In the genomic region with DNA sequence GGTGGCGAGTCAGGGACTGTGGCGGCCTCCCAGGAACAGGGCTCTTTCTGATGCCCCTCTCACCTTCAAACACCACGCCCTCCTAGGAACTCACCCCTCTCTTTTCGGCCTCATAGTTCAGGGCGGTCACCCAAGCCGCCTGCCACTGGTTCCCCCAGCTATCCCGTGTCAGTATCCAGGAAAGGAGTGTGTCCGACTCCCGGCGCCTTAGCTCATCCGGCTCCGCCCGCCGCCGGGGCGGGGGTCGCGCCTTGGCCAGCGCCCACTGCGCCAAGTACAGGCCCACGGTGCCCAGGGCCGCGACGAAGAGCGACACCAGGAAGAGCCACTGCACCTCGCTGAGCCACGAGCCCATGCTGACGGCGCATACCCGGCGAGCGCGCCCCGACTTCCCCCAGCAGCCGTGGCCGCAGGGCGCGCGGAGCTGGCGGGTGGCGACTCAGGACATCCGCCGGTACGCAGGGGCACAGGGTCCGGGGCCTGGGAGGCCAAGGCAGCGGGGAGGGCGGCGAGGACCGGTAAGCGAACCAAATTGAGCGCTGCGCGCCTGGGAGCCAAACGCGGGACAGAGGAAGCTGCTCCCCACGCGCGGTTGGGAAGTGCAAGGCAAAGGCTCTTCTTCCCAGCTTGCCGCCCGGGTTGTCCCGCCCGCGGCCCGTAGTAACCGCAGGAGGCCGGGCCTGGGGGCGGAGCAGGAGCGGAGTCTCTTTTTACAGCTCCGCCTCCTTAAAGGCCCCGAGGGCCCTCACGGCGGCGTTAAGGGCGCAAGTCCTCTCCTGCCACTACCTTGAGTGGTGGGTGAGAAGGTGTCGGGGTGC, we compare ENCODE assay signal across 8 mouse cellular contexts. TPM values are rescaled to one million over a fixed set of nuclear protein-coding genes. Genes with fewer than 3 reads are reported as not detected.
A peak's percentile ranks its signal among the peaks of the same experiment; 100 is the strongest.
DNase-seq lines count a peak whose midpoint lies in the region; ATAC-seq and TF ChIP-seq lines count a peak whose summit lies in the region.

No protein-coding gene starts in this region.

- under 1% methylated on average over 75 of the region's 75 CpGs for WGBS in lung, embryonic 15.5 days
- WGBS in olfactory bulb, adult 2 months: under 1% methylated on average over 75 of the region's 75 CpGs

- ATAC-seq in hematopoietic stem cell, adult 5-6 weeks (replicated peaks in 1 of 2; ENCODE audit: insufficient read depth in 1 of 2, low FRiP score in 2 of 2, low TSS enrichment in 1 of 2, low read depth in 1 of 2, poor library complexity in 2 of 2, severe bottlenecking in 2 of 2): peak; percentile 85 to 86
- peak; percentile 95 for ATAC-seq in lung, embryonic 15.5 days (ENCODE audit: borderline replicate concordance, extremely low read depth, low FRiP score, low TSS enrichment)

- peak overlapping the region; percentile 88 for H3K27ac ChIP-seq in lung, embryonic 15.5 days
- H3K27ac ChIP-seq in olfactory bulb, adult 2 months (ENCODE audit: insufficient read depth, low read depth, low read length): no peak overlapping the region

- no peak for TF ChIP-seq CTCF in olfactory bulb, adult 2 months (IDR thresholded peaks at IDR 0.05; ENCODE audit: insufficient read depth, low read depth, low read length)

- H3K27me3 ChIP-seq in lung, embryonic 15.5 days: no peaks in the 10 kb centered on the region

- no peaks in the 10 kb centered on the region for H3K36me3 ChIP-seq in lung, embryonic 15.5 days

- H3K4me1 ChIP-seq in lung, embryonic 15.5 days: peaks cover 19% of the 10 kb centered on the region
- H3K4me1 ChIP-seq in olfactory bulb, adult 2 months (ENCODE audit: control insufficient read depth, insufficient read depth, low read length): no peaks in the 10 kb centered on the region

- H3K9me3 ChIP-seq in lung, embryonic 15.5 days: no peaks in the 10 kb centered on the region

- DNase-seq in MN1 (ENCODE audit: low spot score): peak; percentile 88
- DNase-seq in cerebellum, adult 8-10 months: peak; percentile 85
- peak; percentile 63 for DNase-seq in forelimb bud, embryonic 11.5 days (ENCODE audit: low read depth, low spot score)
- peak; percentile 74 for DNase-seq in layer of hippocampus, adult 9-10 months (ENCODE audit: low spot score)
- DNase-seq in thymus, adult 18-20 months: peak; percentile 60 to 62

- TF ChIP-seq POLR2A in olfactory bulb, adult 2 months (IDR thresholded peaks at IDR 0.05; ENCODE audit: insufficient read depth, low read depth, low read length): peak; percentile 71

- H3K4me3 ChIP-seq in lung, embryonic 15.5 days: peak overlapping the region; percentile 75
- peak overlapping the region; percentile 82 for H3K4me3 ChIP-seq in olfactory bulb, adult 2 months (ENCODE audit: insufficient read depth, low read depth, low read length)

- H3K9ac ChIP-seq in lung, embryonic 15.5 days: peak overlapping the region; percentile 78

- peak overlapping the region; percentile 90 for H3K4me2 ChIP-seq in lung, embryonic 15.5 days

RNA-seq across cellular contexts. Expression of gene C2cd2, which starts 40.2 kb away (rescaled TPM):
- 14.0 and 25.9 TPM in 2 replicates for total RNA-seq in hematopoietic stem cell, adult 5-6 weeks (2017)
- polyA plus RNA-seq in lung, embryonic 15.5 days (2015; fragmentation: Nextera tagmentation; extraction: Ambion mirVana): 25.1 and 25.3 TPM in 2 replicates
- not detected in 2 replicates for polyA plus RNA-seq in olfactory bulb, adult 2 months (2012; ENCODE audit: insufficient read depth, insufficient read length, low replicate concordance, missing spikeins)

RNA-seq across cellular contexts. Expression of gene Zbtb21, which starts 40.3 kb away (rescaled TPM):
- 18.4 and 32.8 TPM in 2 replicates for total RNA-seq in hematopoietic stem cell, adult 5-6 weeks (2017)
- polyA plus RNA-seq in lung, embryonic 15.5 days (2015; fragmentation: Nextera tagmentation; extraction: Ambion mirVana): 11.0 and 11.2 TPM in 2 replicates
- not detected in 2 replicates for polyA plus RNA-seq in olfactory bulb, adult 2 months (2012; ENCODE audit: insufficient read depth, insufficient read length, low replicate concordance, missing spikeins)

Comparison
In these comparisons a context has a peak if more than half of its experiments do, and no peak if none do; other contexts are left out.
1. RNA of gene C2cd2, which starts 40.2 kb away (polyA plus RNA-seq): 25.1 to 25.3 TPM in lung, embryonic 15.5 days; not detected in olfactory bulb, adult 2 months; every median in the first group is over 10 times any median in the second.
2. RNA of gene Zbtb21, which starts 40.3 kb away (polyA plus RNA-seq): 11.0 to 11.2 TPM in lung, embryonic 15.5 days; not detected in olfactory bulb, adult 2 months; every median in the first group is over 10 times any median in the second.
3. Peak in every context shown above with its lines, with median percentiles within 50 percentile points of each other: DNase-seq.